Mouse (Mus musculus) spleen, embryonic (tissue): ENCODE data around the gene 6030458C11Rik.

ENCODE experiments used
- CTCF ChIA-PET: fragments of 350-600 bp; sonication (Branson Sonifier 250); formaldehyde crosslinking; loops from one replicate; lab custom pipeline; 2022; lab: Charles Lee

The 6030458C11Rik gene

DNA sequence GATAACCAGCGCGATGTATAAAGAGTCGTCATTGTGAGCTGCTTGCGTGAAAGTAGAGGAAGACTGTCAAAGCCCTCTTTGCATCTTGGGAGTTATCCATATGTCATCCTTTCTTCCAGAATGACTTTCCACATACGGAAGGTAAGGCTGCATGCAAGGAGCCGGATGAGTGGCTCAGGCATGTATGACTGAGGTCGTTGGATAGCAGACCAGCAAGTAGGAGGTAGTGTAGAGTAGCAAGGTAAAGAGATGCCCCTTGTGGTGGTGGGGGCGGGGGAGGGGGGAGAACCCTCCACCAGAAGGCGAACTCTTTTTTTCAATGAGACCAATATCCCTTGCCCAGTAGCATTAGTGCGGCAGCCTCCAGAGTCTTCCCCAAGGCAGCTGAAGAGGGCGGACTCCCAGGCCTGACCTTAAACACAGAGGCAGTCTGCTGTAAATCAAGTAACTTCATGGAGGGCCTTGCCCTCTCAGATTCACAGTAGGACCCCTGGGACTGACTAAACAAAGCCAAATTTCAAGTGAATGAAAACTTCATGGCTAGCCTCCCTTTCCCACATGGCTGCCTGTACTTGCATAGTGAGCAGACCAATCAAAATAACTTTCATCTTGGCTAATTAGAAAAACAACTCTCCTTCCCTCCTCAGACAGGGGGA, 62.1 kb downstream of the 6030458C11Rik start:
- CTCF ChIA-PET: no interaction called here

DNA sequence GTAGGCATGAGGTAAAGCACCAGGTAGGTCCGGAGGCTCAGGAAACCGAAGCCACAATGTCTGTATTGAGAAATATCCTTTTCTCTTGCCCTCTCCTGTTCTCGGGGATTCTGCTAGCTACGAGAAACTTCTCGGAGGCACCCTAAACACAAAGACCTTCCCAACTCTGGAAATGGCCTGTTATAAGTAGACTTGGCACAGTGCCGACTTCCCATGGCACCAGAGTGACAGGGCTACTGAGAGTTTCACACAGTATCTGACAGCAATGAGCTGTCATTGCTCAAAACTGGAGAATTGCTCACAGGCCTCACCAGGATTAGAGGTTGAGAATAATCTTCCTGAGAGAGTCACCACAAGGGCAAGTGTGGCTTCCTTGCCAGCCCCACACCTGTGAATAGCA, 63.7 kb downstream of the 6030458C11Rik start:
- CTCF ChIA-PET: no interaction called here

DNA sequence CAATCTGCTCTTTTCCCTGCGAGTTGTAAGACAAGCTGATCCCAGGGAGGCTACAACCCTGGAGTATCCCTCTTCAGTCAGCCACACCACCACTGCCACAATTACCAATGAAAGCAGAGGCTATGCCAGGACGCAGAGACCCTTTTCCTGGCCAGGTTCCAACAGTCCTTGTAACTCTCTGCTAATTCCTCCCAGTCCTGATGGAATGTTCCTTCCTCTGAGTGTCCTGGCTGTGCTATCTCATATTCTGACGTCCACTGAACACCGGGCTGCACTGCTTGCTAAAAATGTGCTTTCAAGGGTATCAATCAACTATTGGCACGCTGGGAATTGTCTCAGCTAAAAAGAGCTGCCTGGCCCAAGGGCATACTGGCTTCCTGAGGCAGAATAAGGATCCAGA, 66.0 kb downstream of the 6030458C11Rik start:
- CTCF ChIA-PET: no interaction called here
